Mouse (Mus musculus) left cerebral cortex, adult 18-20 months (tissue): ENCODE data around the gene Tmem125. TPM values are rescaled to one million over a fixed set of nuclear protein-coding genes. Genes with fewer than 3 reads are reported as not detected.
"Not testable (repeated sequence)": the region's sequence is repeated elsewhere in the genome, so short reads cannot be mapped to it uniquely, and the experiment has no call there.

Experiments used
- DNase-seq, 2 experiments: peaks; one replicate each; pipeline ENCODE4 v3.0.0; 2021 to 2022; ENCODE audit warnings: low spot score in 2 of 2, mixed read lengths in 1 of 2
- total RNA-seq, 2 experiments: library from RNA; stranded (reverse); gene quantifications; 2 replicates each; pipeline ENCODE4 v1.2.3; 2021

The Tmem125 gene
- total RNA-seq, 2 experiments from 2014 or later: 5.0 to 5.3 TPM

GRCm38 (mm10) chr4:118539904-118540303 is 3.9 kb downstream of the Tmem125 start:
- DNase-seq: no peak

- DNase-seq: no peak
Measured at GRCm38 (mm10) chr4:118537801-118538200, 6.0 kb downstream of the Tmem125 start.

- no peak for DNase-seq
Measured at GRCm38 (mm10) chr4:118535610-118536009, 8.2 kb downstream of the Tmem125 start.

GRCm38 (mm10) chr4:118533605-118534004 is 10.2 kb downstream of the Tmem125 start:
- no peak for DNase-seq

DNA sequence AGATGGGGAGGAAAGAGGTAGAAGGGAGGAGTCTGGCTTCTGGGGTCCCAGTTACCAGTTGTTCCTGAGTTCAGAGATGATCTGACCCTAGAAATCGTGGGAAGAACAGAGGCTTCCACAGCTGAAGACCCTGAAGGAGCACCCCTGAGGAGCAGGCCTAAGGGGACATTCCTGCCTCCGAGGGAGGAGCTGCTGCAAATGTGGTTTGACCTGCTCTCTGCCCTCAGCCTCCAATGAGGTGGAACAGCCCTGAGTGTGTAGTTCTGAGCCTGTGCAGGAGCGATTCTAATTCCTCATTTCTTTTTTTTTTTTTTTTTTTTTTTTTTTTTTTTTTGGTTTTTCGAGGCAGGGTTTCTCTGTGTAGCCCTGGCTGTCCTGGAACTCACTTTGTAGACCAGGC is 10.7 kb downstream of the Tmem125 start:
- DNase-seq: no peak

DNA sequence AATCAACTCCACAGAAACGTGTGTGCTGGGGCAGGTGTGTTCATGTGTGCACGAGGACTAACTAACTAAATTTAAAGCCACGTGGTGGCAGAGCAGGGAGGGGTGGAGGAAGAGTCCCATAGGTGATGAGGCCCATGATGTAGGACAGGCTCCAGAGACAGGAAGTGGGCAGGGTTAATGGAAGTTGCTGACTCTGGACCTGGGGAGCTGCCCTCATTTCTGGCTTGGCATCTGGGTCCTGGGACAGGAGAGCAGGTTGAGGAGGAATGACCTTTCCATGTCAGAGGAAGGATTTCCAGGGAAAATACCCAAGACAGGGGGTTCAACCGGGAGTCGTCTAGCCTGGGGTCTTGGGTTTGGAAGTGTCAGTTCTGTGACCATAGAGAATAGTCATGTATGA is 11.2 kb downstream of the Tmem125 start:
- no peak for DNase-seq

DNA sequence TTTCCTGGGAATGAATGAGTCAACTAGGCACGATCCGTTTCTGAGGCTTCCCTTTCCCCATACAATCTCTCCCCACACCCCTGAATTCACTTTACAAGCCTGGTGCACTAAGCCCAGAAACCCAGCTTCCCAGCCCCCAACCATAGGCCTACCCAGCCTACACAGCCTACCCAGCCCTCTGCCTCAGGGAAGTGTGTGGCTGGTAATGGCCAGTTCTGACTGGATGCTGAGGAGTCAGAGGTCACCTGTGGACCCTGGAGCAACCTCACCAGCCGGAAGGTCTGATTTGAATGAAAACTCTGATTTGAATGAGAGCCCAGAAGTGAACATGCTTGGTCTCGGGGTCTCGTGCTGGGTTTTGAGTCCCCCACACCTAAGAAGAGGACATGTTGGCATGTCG is 16.1 kb downstream of the Tmem125 start:
- no peak for DNase-seq

DNA sequence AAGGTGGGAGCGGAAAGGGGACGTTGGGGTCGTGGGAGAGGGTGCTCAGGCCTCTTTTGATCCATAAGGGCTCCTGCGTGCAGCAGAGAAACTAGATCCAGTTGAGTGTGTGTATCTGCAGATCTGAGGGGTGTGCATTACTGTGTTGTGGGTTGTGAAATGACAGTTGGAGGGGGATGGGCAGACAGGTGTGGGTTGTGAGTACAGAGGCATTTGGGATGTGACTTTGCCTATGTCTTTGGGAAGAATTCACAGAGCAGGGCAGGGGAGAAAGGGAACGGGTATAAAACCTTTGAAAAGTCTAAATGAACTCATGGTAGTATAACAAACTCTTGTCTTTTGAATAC is 16.5 kb downstream of the Tmem125 start:
- DNase-seq: no peak

GRCm38 (mm10) chr4:118526408-118527334 is 17.2 kb downstream of the Tmem125 start, which contains the start of gene 2610528J11Rik:
Gene 2610528J11Rik (plus strand): TSS chr4:118526999.
- DNase-seq: no peak

- no peak for DNase-seq
Measured at GRCm38 (mm10) chr4:118525779-118526178, 18.1 kb downstream of the Tmem125 start.

- no peak for DNase-seq
Measured at GRCm38 (mm10) chr4:118523976-118524375, 19.9 kb downstream of the Tmem125 start.

- no peak for DNase-seq
Measured at GRCm38 (mm10) chr4:118522248-118522647, 21.6 kb downstream of the Tmem125 start.

DNA sequence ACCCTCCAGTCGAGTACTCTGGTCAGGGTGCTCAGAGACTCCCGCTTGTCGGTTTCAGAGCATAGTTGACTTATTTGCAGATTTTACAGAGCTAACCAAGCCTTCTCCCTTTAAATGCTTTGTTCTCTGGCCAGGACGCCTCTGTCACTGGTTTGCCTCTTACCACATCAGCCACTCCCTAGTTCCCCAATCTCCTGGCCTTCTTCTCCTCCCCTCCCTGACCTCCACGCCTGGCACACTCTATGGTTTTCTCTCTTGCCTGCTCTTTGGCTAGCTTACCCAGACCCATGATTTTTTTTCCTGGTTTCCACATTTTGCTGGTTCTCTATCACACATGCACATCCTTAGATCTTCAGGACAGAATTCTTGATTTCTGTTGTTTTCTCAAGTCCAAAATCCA is 25.6 kb downstream of the Tmem125 start:
- no peak for DNase-seq

- no peak for DNase-seq
Measured at GRCm38 (mm10) chr4:118517497-118518146, 26.2 kb downstream of the Tmem125 start.

- DNase-seq: no peak
Measured at GRCm38 (mm10) chr4:118516699-118517496, 26.9 kb downstream of the Tmem125 start.

- DNase-seq: peak in 1 of 2 experiments; percentile 8
Measured at GRCm38 (mm10) chr4:118509050-118509449, 34.8 kb downstream of the Tmem125 start.

GRCm38 (mm10) chr4:118507171-118507570 is 36.7 kb downstream of the Tmem125 start:
- not testable (repeated sequence) for DNase-seq

DNA sequence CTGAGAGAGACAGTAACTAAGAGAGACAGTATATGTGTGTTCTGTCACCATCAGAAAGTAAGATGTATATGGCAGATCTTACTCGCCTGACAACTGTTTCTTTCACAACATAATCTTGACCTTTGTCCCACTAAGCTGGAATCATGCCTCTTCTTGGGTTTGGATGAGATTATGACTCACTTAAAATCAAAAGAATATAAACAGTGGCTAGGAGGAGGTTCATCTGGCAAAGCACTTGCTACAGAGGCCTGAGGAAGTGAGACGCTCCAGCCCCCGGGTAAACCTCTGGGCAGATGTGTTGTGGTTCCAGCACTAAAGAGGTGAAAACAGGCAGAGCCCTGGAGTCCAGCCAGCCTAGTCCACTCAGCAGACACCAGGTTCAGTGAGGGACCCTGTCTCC is 38.3 kb downstream of the Tmem125 start:
- DNase-seq: no peak

GRCm38 (mm10) chr4:118500792-118501191 is 43.1 kb downstream of the Tmem125 start:
- no peak for DNase-seq

DNA sequence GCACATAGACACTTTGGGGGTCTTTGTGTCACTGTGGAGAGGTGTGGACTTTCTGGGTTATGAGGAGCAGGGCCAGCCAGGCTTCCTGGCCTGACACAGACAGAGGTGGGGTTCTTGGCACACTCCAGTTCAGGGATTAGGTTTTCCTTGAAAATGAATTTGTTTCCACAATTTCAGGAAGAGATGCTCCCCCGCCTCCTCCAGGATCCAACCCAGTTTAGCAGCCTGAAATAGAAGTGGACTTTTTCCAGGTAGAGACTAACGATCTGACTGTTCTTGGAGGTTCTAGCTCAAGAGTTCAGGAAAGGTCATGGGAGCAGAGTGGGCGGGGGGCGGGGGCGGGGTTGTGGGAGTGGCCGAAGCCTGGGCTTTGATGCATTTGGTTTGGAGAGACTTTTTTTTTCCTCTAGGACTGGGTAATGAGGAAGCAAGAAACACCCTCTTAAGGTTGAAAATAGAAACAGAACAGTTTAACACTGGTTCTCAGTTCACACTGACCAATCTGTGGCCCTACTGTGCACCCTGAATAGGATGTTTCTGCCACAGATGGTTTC is 43.6 kb downstream of the Tmem125 start:
- peak in 1 of 2 experiments; percentile 23 for DNase-seq
